ENCODE assay signal across 8 mouse cellular contexts in genomic region chr17:69438990-69439491, GRCm38 (mm10). TPM values are rescaled to one million over a fixed set of nuclear protein-coding genes. Genes with fewer than 3 reads are reported as not detected.
DNase-seq lines count a peak whose midpoint lies in the region; ATAC-seq lines count a peak whose summit lies in the region.

TSS of gene Akain1 (plus strand) at chr17:69439326.

- H3K9ac ChIP-seq in hindbrain, embryonic 16.5 days (ENCODE audit: low read depth, low read length) = peak within 1 kb of the TSS; percentile 65

- peak within 1 kb of the TSS; percentile 97 for H3K4me2 ChIP-seq in hindbrain, embryonic 16.5 days (ENCODE audit: low read length)

- peaks cover 10% of the 10 kb centered on the region for H3K4me1 ChIP-seq in hindbrain, embryonic 16.5 days (ENCODE audit: control insufficient read depth, insufficient read depth, low read depth, low read length)

- ATAC-seq in hindbrain, embryonic 16.5 days = peak; percentile 92
- ATAC-seq in megakaryocyte-erythroid progenitor cell, adult 5-6 weeks (replicated peaks; ENCODE audit: low FRiP score, low TSS enrichment, poor library complexity, severe bottlenecking) = peak; percentile 93
- ATAC-seq in monocyte, adult 5-6 weeks (replicated peaks; ENCODE audit: insufficient number of reproducible peaks, low FRiP score, low TSS enrichment, poor library complexity, severe bottlenecking) = no peak

- H3K9me3 ChIP-seq in hindbrain, embryonic 16.5 days (ENCODE audit: control insufficient read depth, low read length) = no peaks in the 10 kb centered on the region

- DNase-seq in adrenal gland, adult 18-20 months (ENCODE audit: low spot score in 2 of 2) = peak; percentile 80 to 83
- DNase-seq in cerebellum, postnatal 4 days (ENCODE audit: low spot score in 2 of 2) = peak; percentile 37 to 63
- peak; percentile 4 to 9 for DNase-seq in gastrocnemius, adult 8-10 months (ENCODE audit: low spot score in 2 of 2)
- DNase-seq in left cerebral cortex, postnatal 25 days (ENCODE audit: low spot score in 2 of 2) = peak; percentile 40 to 45
- peak; percentile 4 to 11 for DNase-seq in right cerebral cortex, postnatal 36 days (ENCODE audit: low spot score in 2 of 2)

- no peak within 1 kb of the TSS for H3K27ac ChIP-seq in hindbrain, embryonic 16.5 days (ENCODE audit: low read depth, low read length)

- under 1% methylated on average over 24 of the region's 44 CpGs for WGBS in hindbrain, embryonic 16.5 days

- no peaks in the 10 kb centered on the region for H3K36me3 ChIP-seq in hindbrain, embryonic 16.5 days (ENCODE audit: control insufficient read depth, insufficient read depth, low read length)

- intact Hi-C loops in left cerebral cortex, postnatal 25 days (cut with DNase I) = no loop called here

- peaks cover 25% of the 10 kb centered on the region for H3K27me3 ChIP-seq in hindbrain, embryonic 16.5 days (replicated peaks; ENCODE audit: control insufficient read depth, insufficient read depth, low read length)

- H3K4me3 ChIP-seq in hindbrain, embryonic 16.5 days (ENCODE audit: low read length) = peak within 1 kb of the TSS; percentile 64

RNA-seq across cellular contexts. Expression of gene Akain1, which starts in this region (rescaled TPM):
- total RNA-seq in adrenal gland, adult 18-20 months (2021) = not detected
- not detected for total RNA-seq in gastrocnemius, adult 8-10 months (2022)
- polyA plus RNA-seq in hindbrain, embryonic 16.5 days (2015; fragmentation: Nextera tagmentation; extraction: Ambion mirVana) = 1.4 and 1.8 TPM in 2 replicates
- 1 to 10 TPM; 4.6 to 4.7 TPM for total RNA-seq in left cerebral cortex, postnatal 25 days (2021)
- not detected in 2 replicates for total RNA-seq in megakaryocyte-erythroid progenitor cell, adult 5-6 weeks (2014; fragmentation: Nextera tagmentation)
- not detected in 2 replicates for total RNA-seq in megakaryocyte-erythroid progenitor cell, adult 5-6 weeks (2017)
- total RNA-seq in monocyte, adult 5-6 weeks (2017) = not detected in 3 replicates

Comparison
In these comparisons a context has a peak if more than half of its experiments do, and no peak if none do; other contexts are left out.
1. Peak in DNase-seq in adrenal gland, adult 18-20 months; RNA of the gene not detected or under 1 TPM.
2. Peak in DNase-seq in gastrocnemius, adult 8-10 months; RNA of the gene not detected or under 1 TPM.
3. Peak in ATAC-seq in megakaryocyte-erythroid progenitor cell, adult 5-6 weeks; RNA of the gene not detected or under 1 TPM.
4. DNase-seq: peak in every context shown above with its lines; median percentile 82 in adrenal gland, adult 18-20 months; 50 in cerebellum, postnatal 4 days; 42 in left cerebral cortex, postnatal 25 days; 8 in right cerebral cortex, postnatal 36 days; 6 in gastrocnemius, adult 8-10 months.